Mouse (Mus musculus): ENCODE measurements at regions not wholly inside any gene's neighbourhood (a gene's known extent, or its start where the extent isn't known, plus 50 kb on each side); places are given as distances from the start of the nearest gene placed in this dataset.

DNA sequence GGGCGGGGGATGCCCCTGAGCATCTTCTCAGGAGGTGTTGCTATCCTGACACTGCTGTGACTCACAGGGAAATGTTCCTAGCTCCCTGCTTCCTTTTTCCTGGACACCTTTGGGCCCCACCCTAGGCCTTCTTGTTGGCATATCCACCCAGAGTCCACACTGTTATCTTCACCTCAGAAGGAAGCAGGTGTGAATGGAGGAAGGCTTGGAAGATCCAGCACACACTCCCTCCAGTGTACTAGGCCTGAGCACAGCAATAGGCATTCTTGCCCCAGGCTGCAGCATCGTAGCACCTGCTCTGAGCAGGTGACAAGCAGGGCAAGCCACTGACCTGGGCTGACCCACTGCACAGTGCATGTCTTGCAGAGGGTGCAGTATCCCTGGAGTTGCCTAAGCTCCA, 172.6 kb upstream of the Klf3 start:
- H3K36me3 ChIP-seq (ENCODE audit: control insufficient read depth, insufficient read depth) = no peaks in the 10 kb centered on the region
- no peak overlapping the region for H3K4me3 ChIP-seq (ENCODE audit: insufficient read depth, poor library complexity, severe bottlenecking)
- no peak overlapping the region for H3ac ChIP-seq (ENCODE audit: control insufficient read depth, insufficient read length, low read depth)
- no peaks in the 10 kb centered on the region for H3K79me3 ChIP-seq (ENCODE audit: low read depth)
- TF ChIP-seq CEBPB (IDR thresholded peaks at IDR 0.05; ENCODE audit: low read depth) (no peak), CTCF (IDR thresholded peaks at IDR 0.05; ENCODE audit: control insufficient read depth, insufficient read depth, insufficient read length) (no peak), USF1 (IDR thresholded peaks at IDR 0.05; ENCODE audit: low read depth) (no peak), MAX (IDR thresholded peaks at IDR 0.05) (no peak), MYOG (IDR thresholded peaks at IDR 0.05; ENCODE audit: control insufficient read depth, extremely low read depth, insufficient read length) (no peak), FOSL1 (IDR thresholded peaks at IDR 0.05; ENCODE audit: insufficient read depth, low read length, poor library complexity, severe bottlenecking) (no peak), MYOD1 (IDR thresholded peaks at IDR 0.05; ENCODE audit: control insufficient read depth, insufficient read length, low read depth) (no peak)
- H3K27me3 ChIP-seq (ENCODE audit: control insufficient read depth, insufficient read depth, insufficient read length) = no peaks in the 10 kb centered on the region
- H3K79me2 ChIP-seq (ENCODE audit: control insufficient read depth, insufficient read depth) = no peaks in the 10 kb centered on the region

- TF ChIP-seq MYOG (IDR thresholded peaks at IDR 0.05; ENCODE audit: control insufficient read depth, extremely low read depth, insufficient read length) (no peak), USF1 (IDR thresholded peaks at IDR 0.05; ENCODE audit: low read depth) (no peak), CTCF (IDR thresholded peaks at IDR 0.05; ENCODE audit: control insufficient read depth, insufficient read depth, insufficient read length) (no peak), MAX (IDR thresholded peaks at IDR 0.05) (no peak), FOSL1 (IDR thresholded peaks at IDR 0.05; ENCODE audit: insufficient read depth, low read length, poor library complexity, severe bottlenecking) (no peak), CEBPB (IDR thresholded peaks at IDR 0.05; ENCODE audit: low read depth) (no peak), MYOD1 (IDR thresholded peaks at IDR 0.05; ENCODE audit: control insufficient read depth, insufficient read length, low read depth) (no peak)
Measured at GRCm38 (mm10) chr5:64632171-64632570, 171.0 kb upstream of the Klf3 start.

DNA sequence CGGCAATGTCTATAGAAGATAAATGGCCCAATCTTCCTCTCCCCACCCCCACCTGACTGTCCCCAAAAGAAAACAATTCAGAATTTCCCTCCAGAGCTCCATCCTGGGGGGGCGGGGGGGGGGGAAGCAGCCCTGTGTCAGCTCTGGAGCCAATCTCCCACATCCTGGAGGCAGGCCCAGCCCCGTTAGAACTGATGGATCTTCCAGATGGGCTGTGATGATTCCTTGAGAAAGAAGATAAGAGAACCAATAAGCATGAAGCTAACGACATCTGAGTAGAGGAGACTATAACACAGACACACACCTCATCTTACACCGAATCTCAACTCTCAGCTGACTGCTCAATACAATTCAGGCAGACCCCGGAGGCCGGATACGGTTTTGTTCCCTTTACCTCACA, 169.2 kb upstream of the Klf3 start:
- H3K79me2 ChIP-seq (ENCODE audit: control insufficient read depth, insufficient read depth) = no peaks in the 10 kb centered on the region
- H3K4me3 ChIP-seq (ENCODE audit: insufficient read depth, poor library complexity, severe bottlenecking) = no peak overlapping the region
- H3K79me3 ChIP-seq (ENCODE audit: low read depth) = no peaks in the 10 kb centered on the region
- H3K27me3 ChIP-seq (ENCODE audit: control insufficient read depth, insufficient read depth, insufficient read length) = no peaks in the 10 kb centered on the region
- H3ac ChIP-seq (ENCODE audit: control insufficient read depth, insufficient read length, low read depth) = no peak overlapping the region
- TF ChIP-seq FOSL1 (IDR thresholded peaks at IDR 0.05; ENCODE audit: insufficient read depth, low read length, poor library complexity, severe bottlenecking) (no peak), MYOD1 (IDR thresholded peaks at IDR 0.05; ENCODE audit: control insufficient read depth, insufficient read length, low read depth) (no peak), USF1 (IDR thresholded peaks at IDR 0.05; ENCODE audit: low read depth) (no peak), CTCF (IDR thresholded peaks at IDR 0.05; ENCODE audit: control insufficient read depth, insufficient read depth, insufficient read length) (no peak), MAX (IDR thresholded peaks at IDR 0.05) (no peak)
- H3K36me3 ChIP-seq (ENCODE audit: control insufficient read depth, insufficient read depth) = no peaks in the 10 kb centered on the region

More at GRCm38 (mm10) chr5:64632171-64632570, 171.0 kb upstream of the Klf3 start:
- H3K79me2 ChIP-seq (ENCODE audit: control insufficient read depth, insufficient read depth) = no peaks in the 10 kb centered on the region
- no peaks in the 10 kb centered on the region for H3K79me3 ChIP-seq (ENCODE audit: low read depth)
- H3K4me3 ChIP-seq (ENCODE audit: insufficient read depth, poor library complexity, severe bottlenecking) = no peak overlapping the region
- H3ac ChIP-seq (ENCODE audit: control insufficient read depth, insufficient read length, low read depth) = no peak overlapping the region
- no peaks in the 10 kb centered on the region for H3K27me3 ChIP-seq (ENCODE audit: control insufficient read depth, insufficient read depth, insufficient read length)
- H3K36me3 ChIP-seq (ENCODE audit: control insufficient read depth, insufficient read depth) = no peaks in the 10 kb centered on the region

DNA sequence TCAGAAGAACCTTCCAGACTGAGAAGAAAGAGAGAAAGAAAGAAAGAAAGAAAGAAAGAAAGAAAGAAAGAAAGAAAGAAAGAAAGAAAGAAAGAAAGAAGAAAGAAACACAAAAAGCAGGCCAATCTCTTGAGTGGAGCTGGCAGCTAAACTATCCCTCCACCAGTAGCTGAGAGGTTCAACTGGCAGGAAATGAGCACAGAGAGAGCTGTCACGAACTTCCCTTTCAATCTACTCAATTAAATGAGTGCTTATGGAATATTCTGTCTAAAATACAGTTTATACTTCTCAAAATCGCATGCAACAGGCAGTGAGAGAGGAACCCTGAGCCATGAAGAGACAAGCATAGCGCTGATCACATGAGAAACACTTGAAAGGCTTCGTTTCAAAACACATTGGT, 168.5 kb upstream of the Klf3 start:
- Histone ChIP-seq H3K4me3 (ENCODE audit: insufficient read depth, poor library complexity, severe bottlenecking) (no peak overlapping the region), H3K27me3 (ENCODE audit: control insufficient read depth, insufficient read depth, insufficient read length) (no peaks in the 10 kb centered on the region), H3K79me2 (ENCODE audit: control insufficient read depth, insufficient read depth) (no peaks in the 10 kb centered on the region), H3ac (ENCODE audit: control insufficient read depth, insufficient read length, low read depth) (no peak overlapping the region), H3K36me3 (ENCODE audit: control insufficient read depth, insufficient read depth) (no peaks in the 10 kb centered on the region), H3K79me3 (ENCODE audit: low read depth) (no peaks in the 10 kb centered on the region)
- no peak for TF ChIP-seq MYOD1 (IDR thresholded peaks at IDR 0.05; ENCODE audit: control insufficient read depth, insufficient read length, low read depth)
- TF ChIP-seq CTCF (IDR thresholded peaks at IDR 0.05; ENCODE audit: control insufficient read depth, insufficient read depth, insufficient read length) = no peak
- TF ChIP-seq MAX (IDR thresholded peaks at IDR 0.05) = no peak
- TF ChIP-seq CEBPB (IDR thresholded peaks at IDR 0.05; ENCODE audit: low read depth) = no peak
- no peak for TF ChIP-seq USF1 (IDR thresholded peaks at IDR 0.05; ENCODE audit: low read depth)
- TF ChIP-seq FOSL1 (IDR thresholded peaks at IDR 0.05; ENCODE audit: insufficient read depth, low read length, poor library complexity, severe bottlenecking) = no peak
- TF ChIP-seq MYOG (IDR thresholded peaks at IDR 0.05; ENCODE audit: control insufficient read depth, extremely low read depth, insufficient read length) = no peak

DNA sequence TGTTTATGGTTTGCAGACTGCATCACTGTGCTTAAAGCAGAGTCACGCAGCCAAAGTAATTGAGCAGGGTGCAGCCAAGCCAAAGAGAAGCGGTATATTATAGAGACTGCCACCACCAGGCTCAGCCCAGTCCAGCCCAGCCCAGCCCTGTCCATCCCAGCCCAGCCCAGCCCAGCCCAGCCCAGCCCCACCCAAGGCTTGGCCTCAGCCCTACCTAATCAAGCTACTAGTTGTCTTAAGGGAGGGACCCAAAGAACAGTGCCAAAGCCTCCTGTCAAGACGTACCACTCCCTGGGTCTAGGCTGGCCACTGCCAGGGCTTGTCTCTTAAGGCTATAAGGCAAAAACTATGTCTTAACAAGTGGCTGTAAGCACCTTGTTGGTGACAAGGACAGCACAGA, 166.9 kb upstream of the Klf3 start:
- Histone ChIP-seq H3ac (ENCODE audit: control insufficient read depth, insufficient read length, low read depth) (no peak overlapping the region), H3K79me3 (ENCODE audit: low read depth) (no peaks in the 10 kb centered on the region), H3K36me3 (ENCODE audit: control insufficient read depth, insufficient read depth) (no peaks in the 10 kb centered on the region), H3K27me3 (ENCODE audit: control insufficient read depth, insufficient read depth, insufficient read length) (no peaks in the 10 kb centered on the region), H3K79me2 (ENCODE audit: control insufficient read depth, insufficient read depth) (no peaks in the 10 kb centered on the region), H3K4me3 (ENCODE audit: insufficient read depth, poor library complexity, severe bottlenecking) (no peak overlapping the region)
- TF ChIP-seq CEBPB (IDR thresholded peaks at IDR 0.05; ENCODE audit: low read depth) = no peak

GRCm38 (mm10) chr5:64643584-64643983, 159.6 kb upstream of the Klf3 start:
- Histone ChIP-seq H3K4me3 (ENCODE audit: insufficient read depth, poor library complexity, severe bottlenecking) (no peak overlapping the region), H3K36me3 (ENCODE audit: control insufficient read depth, insufficient read depth) (no peaks in the 10 kb centered on the region), H3K79me2 (ENCODE audit: control insufficient read depth, insufficient read depth) (no peaks in the 10 kb centered on the region), H3K79me3 (ENCODE audit: low read depth) (no peaks in the 10 kb centered on the region), H3K27me3 (ENCODE audit: control insufficient read depth, insufficient read depth, insufficient read length) (no peaks in the 10 kb centered on the region), H3ac (ENCODE audit: control insufficient read depth, insufficient read length, low read depth) (no peak overlapping the region)
- TF ChIP-seq FOSL1 (IDR thresholded peaks at IDR 0.05; ENCODE audit: insufficient read depth, low read length, poor library complexity, severe bottlenecking) (no peak), MYOG (IDR thresholded peaks at IDR 0.05; ENCODE audit: control insufficient read depth, extremely low read depth, insufficient read length) (no peak), MAX (IDR thresholded peaks at IDR 0.05) (no peak)
